Mouse (Mus musculus) left cerebral cortex, postnatal 14 days (tissue): ENCODE results near the gene Fchsd2. TPM values are rescaled to one million over a fixed set of nuclear protein-coding genes. Genes with fewer than 3 reads are reported as not detected.

Source experiments
- DNase-seq, 2 experiments: peaks; one replicate each; pipeline ENCODE4 v3.0.0; 2021 to 2022; ENCODE audit warnings: low spot score in 2 of 2, mixed read lengths in 1 of 2
- intact Hi-C: fragments of 180-260 bp; cut with DNase I; formaldehyde crosslinking; loops from one replicate; pipeline ENCODE4 v1.15.1; 2025
- total RNA-seq, 2 experiments: library from RNA; stranded (reverse); gene quantifications; 2 replicates each; pipeline ENCODE4 v1.2.3; 2021

Gene Fchsd2
- total RNA-seq, 2 experiments from 2014 or later, result 45.1 to 51.7 TPM

- no peak for DNase-seq
- intact Hi-C loops, result no loop called here
These were observed 25.1 kb upstream of the Fchsd2 start for GRCm38 (mm10) chr7:101067521-101067920.

GRCm38 (mm10) chr7:101069271-101069670 is 23.4 kb upstream of the Fchsd2 start:
- DNase-seq, result no peak
- intact Hi-C loops, result no loop called here

GRCm38 (mm10) chr7:101070406-101070805 is 22.3 kb upstream of the Fchsd2 start:
- intact Hi-C loops, result no loop called here
- DNase-seq, result no peak

GRCm38 (mm10) chr7:101071020-101071419 is 21.6 kb upstream of the Fchsd2 start:
- no peak for DNase-seq
- intact Hi-C loops, result no loop called here

- DNase-seq, result no peak
- intact Hi-C loops, result no loop called here
These were observed 20.4 kb upstream of the Fchsd2 start for GRCm38 (mm10) chr7:101072123-101072740.

GRCm38 (mm10) chr7:101074170-101074767 is 18.4 kb upstream of the Fchsd2 start:
- intact Hi-C loops, result no loop called here
- DNase-seq, result no peak

GRCm38 (mm10) chr7:101083562-101084166 is 9.0 kb upstream of the Fchsd2 start:
- intact Hi-C loops, result no loop called here
- no peak for DNase-seq

GRCm38 (mm10) chr7:101084816-101085456 is 7.7 kb upstream of the Fchsd2 start:
- DNase-seq, result no peak
- intact Hi-C loops, result no loop called here

- intact Hi-C loops, result no loop called here
- DNase-seq, result no peak
These were observed 6.9 kb upstream of the Fchsd2 start for GRCm38 (mm10) chr7:101085779-101086178.

GRCm38 (mm10) chr7:101088687-101089086 is 4.0 kb upstream of the Fchsd2 start:
- DNase-seq, result peak in 1 of 2 experiments; percentile 45
- intact Hi-C loops, result no loop called here

GRCm38 (mm10) chr7:101089242-101089641 is 3.4 kb upstream of the Fchsd2 start:
- intact Hi-C loops, result no loop called here
- DNase-seq, result no peak

- DNase-seq, result no peak
- intact Hi-C loops, result no loop called here
These were observed 568 bp downstream of the Fchsd2 start for GRCm38 (mm10) chr7:101093231-101093630.

- no peak for DNase-seq
- intact Hi-C loops, result no loop called here
These were observed 2.1 kb downstream of the Fchsd2 start for GRCm38 (mm10) chr7:101094746-101095145.

GRCm38 (mm10) chr7:101095560-101095959 is 2.9 kb downstream of the Fchsd2 start:
- DNase-seq, result no peak
- intact Hi-C loops, result no loop called here

GRCm38 (mm10) chr7:101096576-101096975 is 3.9 kb downstream of the Fchsd2 start:
- DNase-seq, result no peak
- intact Hi-C loops, result no loop called here

- DNase-seq, result no peak
These were observed 4.4 kb downstream of the Fchsd2 start for GRCm38 (mm10) chr7:101097084-101097483.

GRCm38 (mm10) chr7:101099981-101100380 is 7.3 kb downstream of the Fchsd2 start:
- intact Hi-C loops, result no loop called here
- DNase-seq, result no peak

More at GRCm38 (mm10) chr7:101097084-101097483, 4.4 kb downstream of the Fchsd2 start:
- intact Hi-C loops, result no loop called here

GRCm38 (mm10) chr7:101101156-101101691 is 8.6 kb downstream of the Fchsd2 start:
- peak; percentile 68 to 85 for DNase-seq
- intact Hi-C loops, result no loop called here

- intact Hi-C loops, result loop anchor here (5.0 kb wide), 2 partner anchors 44 to 126 kb away; no protein-coding TSS in a partner anchor
- DNase-seq, result no peak
These were observed 14.0 kb downstream of the Fchsd2 start for GRCm38 (mm10) chr7:101106666-101107065.
